Mouse (Mus musculus) inflammation-experienced regulatory T-cells, adult 6 months (primary cell): ENCODE results near the gene Ehmt2. TPM values are rescaled to one million over a fixed set of nuclear protein-coding genes. Genes with fewer than 3 reads are reported as not detected.

ENCODE experiments used
- ATAC-seq: one replicate; pipeline ENCODE4 v1.8.0; 2017
- polyA plus RNA-seq, 3 experiments: library from polyadenylated mRNA; unstranded; fragments of 100-300 nt; shearing (Covaris generic); gene quantifications; one replicate each; pipeline ENCODE4 v1.2.1; 2017

The Ehmt2 gene
- polyA plus RNA-seq = 10 to 100 TPM; 27.1 to 32.6 (median 29.4) TPM

- ATAC-seq = peak; percentile 44
Measured at GRCm38 (mm10) chr17:34898160-34898586, at the start of gene Ehmt2, which contains the start of gene C2. Gene Ehmt2, plus strand, starts transcription at chr17:34898469. Gene C2, minus strand, starts transcription at chr17:34898265.

DNA sequence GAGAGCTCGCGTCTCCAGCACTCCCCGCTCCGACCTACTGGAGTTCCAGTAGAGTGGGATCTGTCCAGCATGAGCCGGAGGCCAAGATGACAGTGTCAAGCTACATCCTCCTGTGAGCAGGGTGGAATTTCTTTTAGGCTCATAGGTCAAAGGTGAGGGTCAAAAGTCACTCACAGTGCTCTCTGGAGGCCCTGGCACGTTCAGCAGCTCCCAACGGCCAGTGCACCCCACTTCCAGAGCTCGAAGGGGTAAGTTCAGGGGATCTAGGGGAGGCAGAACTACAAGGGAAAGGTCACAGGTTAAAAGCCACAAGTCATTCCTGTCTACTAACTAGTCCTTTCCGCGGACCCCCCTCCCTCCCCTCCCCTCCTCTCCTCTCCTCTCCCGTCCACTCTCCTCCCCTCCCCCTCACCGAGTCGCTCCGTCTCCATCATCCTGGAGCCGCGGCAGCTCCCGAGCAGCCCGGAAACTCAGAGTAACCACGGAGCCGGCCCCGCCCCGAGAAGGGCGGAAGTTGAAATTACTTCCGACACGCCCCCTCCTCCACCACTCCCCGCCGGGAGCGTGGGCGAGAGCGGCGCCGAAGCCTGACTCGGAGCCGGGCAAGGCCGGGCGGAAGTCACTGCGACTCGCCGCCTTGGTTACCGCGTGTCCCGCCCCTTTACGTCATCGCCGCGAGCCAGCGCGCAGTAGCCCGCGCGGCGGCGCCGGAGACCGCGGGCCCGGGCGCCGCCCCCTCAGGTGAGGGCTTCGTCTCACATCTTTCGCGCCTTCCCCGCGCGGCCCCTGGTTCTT, 48.4 kb upstream of the Ehmt2 start, which contains the start of the genes Skiv2l and Nelfe:
Gene Skiv2l (minus strand): TSS at position 489 of the 795 bp plus-strand sequence.
Gene Nelfe (plus strand): TSS at position 670 of the 795 bp plus-strand sequence.
- ATAC-seq = peak; percentile 98

- no peak for ATAC-seq
Measured at GRCm38 (mm10) chr17:34850517-34851125, 47.6 kb upstream of the Ehmt2 start.

DNA sequence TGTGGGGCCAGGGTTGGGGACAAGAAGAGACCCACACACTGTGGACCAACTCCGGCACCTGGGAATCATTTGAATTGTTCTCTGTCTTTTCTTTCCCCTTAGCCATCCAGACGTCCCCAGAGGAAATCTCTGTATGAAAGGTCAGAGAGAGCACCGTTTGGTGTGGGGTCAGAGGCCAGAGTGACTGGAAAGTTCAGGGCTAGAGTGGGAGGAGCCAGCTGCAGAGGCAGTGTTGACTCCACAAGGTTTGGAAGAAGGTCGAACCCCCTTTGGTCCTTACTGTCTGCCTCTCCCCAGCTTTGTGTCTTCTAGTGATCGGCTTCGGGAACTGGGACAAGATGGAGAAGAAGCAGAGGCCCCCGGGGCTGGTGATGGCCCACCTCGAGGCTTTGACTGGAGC, 44.8 kb upstream of the Ehmt2 start:
- no peak for ATAC-seq

- no peak for ATAC-seq
Measured at GRCm38 (mm10) chr17:34854761-34855160, 43.5 kb upstream of the Ehmt2 start.

DNA sequence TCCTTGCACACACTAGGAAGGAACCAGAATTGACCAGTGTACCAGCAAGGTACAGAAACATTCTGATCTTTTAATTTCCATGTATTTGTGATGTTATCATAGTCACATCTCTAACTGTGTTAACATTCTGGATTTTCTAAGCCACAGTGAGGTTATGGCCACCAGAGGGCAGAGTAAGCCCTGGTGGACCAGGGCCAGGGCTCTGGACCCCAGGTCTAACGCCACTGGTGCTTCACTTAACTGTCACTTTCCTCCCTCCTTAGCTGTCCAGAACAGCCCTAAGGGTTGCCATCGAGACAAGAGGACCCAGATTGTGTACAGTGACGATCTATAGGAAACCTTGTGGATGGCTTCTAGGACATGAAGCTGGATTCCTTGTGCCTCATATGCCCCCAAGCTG, 42.4 kb upstream of the Ehmt2 start:
- peak; percentile 46 for ATAC-seq

- no peak for ATAC-seq
Measured at GRCm38 (mm10) chr17:34858670-34859069, 39.6 kb upstream of the Ehmt2 start.

DNA sequence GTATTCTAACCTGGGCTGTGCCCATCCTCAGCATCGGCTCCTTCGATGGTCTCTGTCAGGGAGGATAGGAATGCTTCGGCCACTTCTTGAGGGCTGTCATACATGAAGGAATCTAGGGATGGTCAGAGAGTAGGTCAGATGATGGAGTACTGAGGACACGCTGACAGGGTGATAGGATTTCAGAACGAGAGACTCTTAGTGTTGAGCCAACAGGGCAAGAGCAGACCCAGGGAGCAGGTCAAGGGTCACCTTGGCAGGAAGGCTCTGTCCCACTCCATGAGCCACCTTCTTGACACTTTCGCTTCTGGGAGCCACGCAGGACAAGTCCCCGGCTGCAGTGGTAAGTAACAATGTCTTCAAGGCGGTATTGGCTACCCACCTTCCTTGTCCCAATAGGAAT, 37.8 kb upstream of the Ehmt2 start:
- no peak for ATAC-seq

- ATAC-seq = no peak
Measured at GRCm38 (mm10) chr17:34861704-34862415, 36.4 kb upstream of the Ehmt2 start.

DNA sequence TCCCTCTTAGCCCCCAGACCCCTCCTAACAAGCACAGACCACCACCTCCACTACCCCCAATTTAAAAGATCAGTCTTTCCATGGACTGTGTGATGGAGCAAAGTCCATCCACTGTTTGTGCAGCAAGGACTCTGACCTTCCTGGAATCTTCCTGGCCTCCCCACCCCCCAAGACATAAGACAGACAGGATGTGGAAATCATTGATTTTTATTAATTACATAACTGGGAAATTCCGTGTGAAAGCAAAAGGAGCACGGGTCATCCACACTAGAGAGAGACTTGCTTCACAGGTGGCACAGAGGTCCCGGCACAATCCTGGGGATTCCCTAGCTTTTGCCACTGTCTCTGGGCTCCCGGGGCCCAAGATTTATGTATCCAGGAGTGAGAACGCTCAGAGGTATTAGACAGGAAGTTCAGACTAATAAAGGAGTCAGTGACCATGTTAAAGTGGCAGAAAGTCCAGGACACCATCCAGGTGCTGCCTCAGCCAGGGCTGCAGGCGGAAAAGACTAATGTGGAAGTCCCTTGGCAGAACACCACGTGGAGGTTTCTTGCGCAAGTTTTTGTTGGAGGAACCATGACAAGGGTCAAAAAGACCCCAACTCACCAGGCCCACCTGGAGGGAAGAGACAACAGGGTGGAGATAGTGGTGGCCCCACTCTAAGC, 35.7 kb upstream of the Ehmt2 start, which contains the start of gene Cfb:
Gene Cfb (minus strand): TSS at position 103 of the 666 bp plus-strand sequence.
- no peak for ATAC-seq

GRCm38 (mm10) chr17:34865981-34866380, 32.3 kb upstream of the Ehmt2 start:
- no peak for ATAC-seq

DNA sequence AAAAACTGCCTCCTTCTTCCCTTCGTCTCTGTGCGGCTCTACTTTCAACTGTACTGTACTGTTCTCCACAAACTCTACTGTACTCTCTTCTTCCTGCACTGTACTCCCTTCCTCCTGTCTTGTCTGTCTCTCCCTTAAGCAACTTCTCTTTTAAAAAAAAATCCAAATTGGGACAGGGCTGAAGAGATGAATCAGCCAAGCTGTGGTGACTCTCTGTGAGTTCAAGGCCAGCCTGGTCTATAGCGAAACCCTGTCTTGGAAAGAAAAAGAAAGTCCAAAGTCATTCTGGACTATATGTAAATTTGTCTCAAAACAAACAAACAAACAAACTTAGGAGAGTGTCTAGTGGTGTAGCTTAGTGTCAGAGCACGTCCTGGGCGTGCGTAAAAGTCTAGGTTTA, 23.9 kb upstream of the Ehmt2 start:
- ATAC-seq = no peak

- peak; percentile 86 for ATAC-seq
Measured at GRCm38 (mm10) chr17:34879336-34879879, 18.9 kb upstream of the Ehmt2 start, which contains the start of gene Zbtb12. Gene Zbtb12, plus strand, starts transcription at chr17:34879483.

DNA sequence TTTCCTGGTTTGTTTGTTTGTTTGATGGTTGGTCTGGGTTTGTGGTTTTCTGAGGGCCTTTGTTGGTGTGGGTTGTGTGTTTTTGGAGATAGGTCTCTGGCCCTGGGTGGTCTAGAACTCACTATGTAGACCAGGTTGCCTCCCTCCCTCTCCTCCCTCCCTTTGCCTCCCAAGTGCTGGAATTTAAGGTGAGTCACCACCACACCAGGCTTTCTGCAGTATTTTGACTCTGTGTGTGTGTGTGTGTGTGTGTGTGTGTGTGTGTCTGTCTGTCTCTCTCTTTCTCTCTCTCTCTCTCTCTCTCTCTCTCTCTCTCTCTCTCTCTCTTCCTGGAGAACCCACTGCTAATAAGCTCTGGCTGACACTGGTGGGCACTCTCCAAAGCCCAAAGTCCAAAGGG, 17.1 kb upstream of the Ehmt2 start:
- no peak for ATAC-seq

DNA sequence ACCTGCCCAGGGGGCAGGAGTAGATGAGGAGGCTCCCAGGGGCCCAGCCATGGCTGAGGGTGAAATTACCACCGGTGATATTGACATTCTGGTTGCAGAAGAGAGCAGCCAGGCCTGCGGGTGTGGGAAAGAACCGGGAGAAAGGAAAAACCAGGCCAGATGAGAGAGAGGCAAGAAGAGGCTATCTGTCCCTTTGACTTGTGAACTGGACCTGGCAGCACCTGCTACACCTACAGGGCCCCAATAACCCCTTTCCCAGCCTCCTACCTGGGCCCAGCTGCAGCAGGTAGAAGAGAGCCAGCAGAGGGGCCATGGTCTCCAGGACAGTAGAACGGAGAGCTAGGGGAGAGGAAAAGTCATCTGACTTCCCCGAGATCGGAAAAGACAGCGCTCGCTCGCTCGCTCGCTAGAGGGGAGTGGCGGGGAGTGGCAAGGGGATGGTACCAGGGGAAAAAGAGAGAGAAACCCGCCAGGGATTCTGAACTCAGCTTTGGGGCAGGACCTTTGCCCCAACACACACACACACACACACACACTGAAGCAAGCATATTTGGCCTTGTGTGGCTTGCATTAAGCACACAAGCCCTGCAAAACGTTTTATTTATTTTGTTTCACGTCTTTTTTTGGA, 16.5 kb upstream of the Ehmt2 start, which contains the start of gene Gm20547:
Gene Gm20547 (minus strand): TSS at position 360 of the 628 bp plus-strand sequence.
- ATAC-seq = no peak

DNA sequence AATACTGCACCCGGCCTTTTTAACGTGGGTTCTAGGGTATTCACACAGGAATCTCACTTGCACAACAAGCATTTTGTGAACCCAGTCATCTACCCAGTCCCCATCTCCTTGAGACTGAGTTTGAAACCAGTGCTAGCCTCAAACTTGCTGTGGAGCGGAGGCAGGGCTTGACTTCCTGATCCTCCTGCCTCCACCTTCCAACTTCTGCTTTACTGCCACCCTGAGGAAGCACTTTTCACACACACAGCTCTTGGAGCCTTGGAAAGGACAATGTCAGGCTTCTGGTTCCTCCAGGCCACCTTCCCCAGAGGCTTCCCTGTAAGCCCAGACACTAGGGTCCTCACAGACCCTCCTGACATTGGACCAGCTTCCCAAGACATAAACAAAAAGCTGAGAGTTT, 14.9 kb upstream of the Ehmt2 start:
- no peak for ATAC-seq

GRCm38 (mm10) chr17:34884704-34885103, 13.6 kb upstream of the Ehmt2 start:
- ATAC-seq = no peak

DNA sequence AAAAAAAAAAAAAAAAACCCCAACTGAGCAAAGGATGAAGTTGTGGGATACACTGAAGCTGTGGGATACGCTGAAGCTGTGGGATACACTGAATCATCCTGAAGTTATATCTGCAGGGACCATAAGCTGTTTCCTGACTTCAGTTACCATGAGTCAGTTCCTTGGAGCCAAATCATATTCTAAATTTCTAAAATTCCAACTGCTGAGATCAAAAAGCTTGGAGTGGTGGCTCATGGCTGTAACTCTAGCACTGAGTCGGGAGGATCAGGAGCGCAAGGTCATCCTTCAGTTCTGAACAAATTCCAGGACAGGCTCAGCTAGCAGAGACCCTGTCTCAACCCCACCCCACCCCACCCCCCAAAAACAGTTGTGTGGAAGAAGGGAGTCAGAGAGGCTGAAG, 12.7 kb upstream of the Ehmt2 start:
- no peak for ATAC-seq

DNA sequence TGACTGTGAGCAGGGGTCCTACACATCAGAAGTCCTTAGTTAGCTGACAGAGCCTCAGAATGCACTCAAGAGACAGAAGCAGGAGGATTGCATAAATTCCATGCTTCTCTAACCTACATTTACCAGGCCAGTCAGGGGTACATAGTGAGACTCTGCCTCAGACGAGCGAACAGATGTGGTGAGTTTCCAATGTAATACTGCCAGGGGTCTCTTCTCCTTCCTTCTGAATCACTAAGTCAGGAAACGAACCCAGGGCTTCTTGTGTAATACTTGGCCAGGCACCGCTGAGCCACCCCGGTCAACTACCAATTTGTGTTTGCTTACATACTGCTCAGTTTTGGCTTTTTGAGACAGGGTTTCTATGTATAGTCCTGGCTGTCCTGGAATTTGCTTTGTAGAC, 10.3 kb upstream of the Ehmt2 start:
- ATAC-seq = no peak

- ATAC-seq = no peak
Measured at GRCm38 (mm10) chr17:34890074-34890743, 8.1 kb upstream of the Ehmt2 start.

DNA sequence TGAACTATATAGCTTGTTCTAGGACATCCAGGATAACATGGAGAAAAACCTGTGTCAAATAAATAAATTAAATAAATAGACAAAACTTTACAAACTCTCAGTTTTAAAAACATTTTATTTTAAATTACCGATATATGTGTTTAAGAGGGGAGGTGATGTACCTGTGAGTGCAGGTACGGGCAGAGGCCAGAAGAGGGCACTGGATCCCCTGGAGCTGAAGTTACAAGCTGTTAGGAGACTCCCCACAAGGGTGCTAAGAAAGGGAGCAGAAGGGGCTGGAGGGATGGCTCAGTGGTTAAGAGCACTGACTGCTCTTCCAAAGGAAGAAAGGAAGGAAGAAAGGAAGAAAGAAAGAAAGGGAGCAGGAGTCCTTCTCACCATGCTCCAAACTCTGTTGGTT, 6.9 kb upstream of the Ehmt2 start:
- no peak for ATAC-seq
